Mouse (Mus musculus): ENCODE measurements around the gene Sh2d3c. TPM values are rescaled to one million over a fixed set of nuclear protein-coding genes. Genes with fewer than 3 reads are reported as not detected.

The Sh2d3c gene
- 17.0 and 17.1 TPM in 2 replicates for polyA plus RNA-seq (2016; fragmentation: Nextera tagmentation; extraction: Ambion mirVana)

DNA sequence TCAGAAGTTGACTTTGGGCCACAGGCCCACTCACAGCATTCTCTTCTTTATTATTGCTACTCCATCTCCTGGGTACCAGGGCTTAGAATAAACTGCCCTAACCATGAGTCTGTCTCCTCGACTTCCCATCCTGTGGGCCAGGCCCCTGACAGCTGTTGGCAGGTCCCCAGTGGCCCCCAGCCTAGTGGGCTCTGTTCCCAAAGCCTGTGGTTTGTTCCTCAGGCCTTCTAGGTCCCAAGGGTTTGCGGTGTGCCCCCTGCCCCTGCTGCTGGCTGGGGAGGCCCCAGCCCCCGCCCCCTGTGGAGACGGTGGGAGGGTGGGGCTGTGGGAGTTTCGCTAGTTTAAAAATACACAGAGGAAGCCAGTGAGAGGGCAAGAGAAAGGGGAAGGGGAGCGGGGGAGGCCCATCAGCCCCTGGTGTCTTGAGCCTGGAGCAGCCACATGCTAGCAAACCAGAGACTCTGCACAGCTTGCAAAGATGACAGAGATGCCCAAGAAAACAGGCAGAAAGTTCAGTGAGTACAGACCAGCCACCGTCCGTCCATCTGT, at the start of gene Sh2d3c:
Gene Sh2d3c, plus strand, starts transcription at position 375 of the 549 bp plus-strand sequence.
- no peaks in the 10 kb centered on the region for H3K27me3 ChIP-seq
- peak within 1 kb of the TSS; percentile 67 for H3K27ac ChIP-seq
- WGBS, result 56% methylated on average over 8 of the region's 8 CpGs
- H3K9me3 ChIP-seq, result no peaks in the 10 kb centered on the region
- H3K4me2 ChIP-seq, result peak within 1 kb of the TSS; percentile 31
- peaks cover 8% of the 10 kb centered on the region for H3K4me1 ChIP-seq (replicated peaks)
- H3K36me3 ChIP-seq, result no peaks in the 10 kb centered on the region
- ATAC-seq (ENCODE audit: insufficient number of reproducible peaks, insufficient read depth, low FRiP score, low TSS enrichment, low read depth), result no peak
- H3K4me3 ChIP-seq (replicated peaks), result peak within 1 kb of the TSS; percentile 12; the same call in 1 of the 2 replicates
- peak within 1 kb of the TSS; percentile 37; the same call in 1 of the 2 replicates for H3K9ac ChIP-seq (replicated peaks)

DNA sequence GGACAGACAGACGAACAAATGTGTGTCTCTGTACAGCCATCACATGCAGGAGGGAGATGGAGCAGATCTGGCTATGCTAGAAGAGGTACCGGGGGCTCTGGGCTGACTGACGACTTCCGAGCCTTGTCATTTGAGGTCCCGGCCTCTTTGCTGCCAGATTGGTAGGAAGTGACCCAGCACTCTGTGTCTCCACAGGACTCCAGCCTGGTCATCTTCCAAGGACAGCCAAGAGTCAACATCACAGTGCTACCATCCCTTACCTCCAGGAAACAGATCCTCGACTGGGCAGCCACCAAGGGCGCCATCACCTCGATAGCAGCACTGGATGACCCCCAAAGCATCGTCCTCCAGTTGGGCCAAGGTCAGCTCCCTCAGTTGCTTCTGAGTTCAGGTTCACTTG, 49.7 kb upstream of the Sh2d3c start:
- WGBS, result 86% methylated on average over 9 of the region's 9 CpGs
- H3K27me3 ChIP-seq, result no peaks in the 10 kb centered on the region

DNA sequence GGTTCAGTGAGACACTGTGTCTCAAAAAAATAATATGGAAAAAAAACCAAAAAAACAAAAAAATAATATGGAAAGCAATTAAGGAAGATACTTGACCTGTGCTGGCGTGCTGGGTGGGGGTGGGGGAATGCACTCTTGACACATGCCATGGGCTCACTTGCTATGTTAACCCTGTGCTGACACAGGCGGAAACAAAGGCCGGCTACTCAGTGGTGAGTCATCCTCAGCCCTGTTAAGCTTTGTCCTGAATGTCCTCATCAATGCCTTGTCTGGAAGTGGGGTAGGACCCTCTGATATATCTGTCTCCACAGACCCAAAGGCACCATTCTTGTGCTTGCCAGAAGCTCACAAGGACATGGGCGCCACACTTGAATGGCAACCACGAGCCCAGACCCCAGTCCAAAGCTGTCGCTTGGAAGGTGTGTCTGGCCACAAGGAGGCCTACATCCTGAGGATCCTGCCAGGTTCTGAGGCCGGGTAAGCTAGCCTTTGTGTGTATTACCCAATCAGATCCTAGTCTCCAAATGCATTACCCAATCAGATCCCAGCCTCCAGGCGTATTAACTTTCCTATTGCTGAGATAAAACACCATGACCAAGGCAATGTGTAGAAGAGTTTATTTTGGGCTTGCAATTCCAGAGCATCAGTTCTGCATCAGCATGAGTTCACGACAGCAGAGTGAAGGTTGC, 48.8 kb upstream of the Sh2d3c start:
- H3K9me3 ChIP-seq, result 0 out of 2 replicates have a peak, but pooled peaks cover 4% of the 10 kb centered on the region
- 0 out of 2 replicates have a peak, but pooled peaks cover 3% of the 10 kb centered on the region for H3K4me1 ChIP-seq (replicated peaks)
- no peak overlapping the region for H3K9ac ChIP-seq (replicated peaks)
- no peak for ATAC-seq (ENCODE audit: insufficient number of reproducible peaks, insufficient read depth, low FRiP score, low TSS enrichment, low read depth)
- no peak overlapping the region for H3K27ac ChIP-seq
- no peak overlapping the region for H3K4me2 ChIP-seq
- H3K27me3 ChIP-seq, result no peaks in the 10 kb centered on the region
- H3K36me3 ChIP-seq, result no peaks in the 10 kb centered on the region
- no peak overlapping the region for H3K4me3 ChIP-seq (replicated peaks)
- WGBS, result 78% methylated on average over 9 of the region's 9 CpGs

More for the DNA sequence above, 49.7 kb upstream of the Sh2d3c start:
- Histone ChIP-seq H3K9me3 (no peaks in the 10 kb centered on the region), H3K27ac (no peak overlapping the region), H3K9ac (replicated peaks) (no peak overlapping the region), H3K4me2 (no peak overlapping the region), H3K36me3 (no peaks in the 10 kb centered on the region), H3K4me1 (replicated peaks) (0 out of 2 replicates have a peak, but pooled peaks cover 3% of the 10 kb centered on the region), H3K4me3 (replicated peaks) (no peak overlapping the region)
- no peak for ATAC-seq (ENCODE audit: insufficient number of reproducible peaks, insufficient read depth, low FRiP score, low TSS enrichment, low read depth)

DNA sequence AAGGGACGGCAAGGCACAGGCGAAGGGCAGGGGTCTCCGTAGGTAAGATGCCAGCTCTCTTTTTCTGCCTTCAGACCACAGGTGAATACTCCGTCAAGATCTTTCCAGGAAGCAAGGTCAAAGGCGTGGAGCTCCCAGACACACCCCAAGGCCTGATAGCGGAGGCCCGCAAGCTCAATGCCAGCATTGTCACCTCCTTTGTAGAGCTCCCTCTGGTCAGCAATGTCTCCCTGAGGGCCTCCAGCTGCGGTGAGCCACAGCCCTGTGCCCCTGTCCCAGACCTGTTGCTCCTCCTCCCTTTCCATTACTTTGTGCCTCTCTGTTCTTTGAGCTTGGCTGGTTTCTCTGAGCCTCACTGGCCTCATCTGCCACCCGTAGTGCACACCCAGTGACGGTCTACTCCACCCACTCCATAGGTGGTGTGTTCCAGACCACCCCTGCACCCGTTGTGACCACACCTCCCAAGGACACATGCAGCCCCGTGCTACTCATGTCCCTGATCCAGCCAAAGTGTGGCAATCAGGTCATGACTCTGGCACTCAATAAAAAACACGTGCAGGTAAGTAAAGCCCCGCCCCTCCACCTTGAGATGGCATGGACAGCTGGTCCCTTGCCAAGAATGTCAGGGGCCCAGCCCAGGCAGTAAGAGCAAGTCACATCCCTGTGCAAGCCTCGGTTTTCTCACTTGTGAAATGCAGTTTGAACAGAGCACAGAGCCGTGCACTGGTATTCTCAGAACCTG, 47.5 kb upstream of the Sh2d3c start:
- Histone ChIP-seq H3K27me3 (no peaks in the 10 kb centered on the region), H3K4me1 (replicated peaks) (0 out of 2 replicates have a peak, but pooled peaks cover 3% of the 10 kb centered on the region), H3K9me3 (0 out of 2 replicates have a peak, but pooled peaks cover 5% of the 10 kb centered on the region), H3K36me3 (no peaks in the 10 kb centered on the region), H3K9ac (replicated peaks) (no peak overlapping the region), H3K4me2 (no peak overlapping the region), H3K4me3 (replicated peaks) (no peak overlapping the region), H3K27ac (no peak overlapping the region)
- peak; percentile 39; the same call in 1 of the 2 replicates for ATAC-seq (ENCODE audit: insufficient number of reproducible peaks, insufficient read depth, low FRiP score, low TSS enrichment, low read depth)
- 79% methylated on average over 16 of the region's 16 CpGs for WGBS

DNA sequence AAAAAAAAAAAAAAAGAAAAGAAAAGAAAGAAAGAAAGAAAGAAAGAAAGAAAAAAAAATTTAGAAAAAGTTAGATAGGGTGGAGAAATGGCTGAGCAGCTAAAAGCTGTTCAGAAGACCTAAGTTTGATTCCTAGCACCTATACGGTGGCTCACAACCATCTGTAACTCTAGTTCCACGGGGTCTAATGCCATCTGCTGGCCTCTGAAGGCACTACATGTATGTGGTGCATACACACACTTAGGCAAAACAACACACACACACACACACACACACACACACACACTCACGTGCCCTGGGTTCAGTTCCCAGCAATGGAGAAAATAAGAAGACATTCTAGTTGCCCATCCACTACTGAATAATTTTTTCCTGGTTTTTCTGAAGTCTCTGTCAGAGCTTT, 44.0 kb upstream of the Sh2d3c start:
- peaks cover under 1% of the 10 kb centered on the region; the same call in 1 of the 2 replicates for H3K36me3 ChIP-seq
- ATAC-seq (ENCODE audit: insufficient number of reproducible peaks, insufficient read depth, low FRiP score, low TSS enrichment, low read depth), result no peak

DNA sequence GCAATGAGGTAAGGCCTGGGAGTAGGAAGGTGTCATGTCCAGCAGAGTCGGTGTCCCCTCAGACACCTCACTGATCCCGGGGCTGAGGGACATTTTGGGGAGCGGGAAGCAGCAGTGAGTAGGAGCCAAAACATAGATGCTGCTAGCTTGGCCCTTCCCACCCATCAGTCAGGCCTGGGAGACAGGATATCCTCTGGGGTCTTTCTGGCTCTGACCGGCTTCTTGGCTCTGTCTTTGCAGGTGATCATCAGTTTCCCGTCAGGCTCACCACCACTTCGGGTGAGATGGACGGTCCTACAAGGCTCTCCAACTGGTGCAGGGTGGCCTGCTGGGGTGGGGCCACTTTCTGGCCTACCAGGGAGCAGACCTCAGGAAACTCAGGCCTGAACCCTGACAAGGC, 43.2 kb upstream of the Sh2d3c start:
- H3K9ac ChIP-seq (replicated peaks), result no peak overlapping the region
- H3K4me2 ChIP-seq, result no peak overlapping the region
- no peak for ATAC-seq (ENCODE audit: insufficient number of reproducible peaks, insufficient read depth, low FRiP score, low TSS enrichment, low read depth)
- no peak overlapping the region for H3K4me3 ChIP-seq (replicated peaks)
- peaks cover 8% of the 10 kb centered on the region for H3K36me3 ChIP-seq
- H3K27ac ChIP-seq, result no peak overlapping the region
- H3K27me3 ChIP-seq, result no peaks in the 10 kb centered on the region
- H3K9me3 ChIP-seq, result 0 out of 2 replicates have a peak, but pooled peaks cover 5% of the 10 kb centered on the region
- peaks cover 21% of the 10 kb centered on the region for H3K4me1 ChIP-seq (replicated peaks)
- 91% methylated on average over 7 of the region's 7 CpGs for WGBS

More for the DNA sequence above, 44.0 kb upstream of the Sh2d3c start:
- 91% methylated on average over 3 of the region's 3 CpGs for WGBS
- 0 out of 2 replicates have a peak, but pooled peaks cover 5% of the 10 kb centered on the region for H3K9me3 ChIP-seq
- H3K4me2 ChIP-seq, result no peak overlapping the region
- no peak overlapping the region for H3K4me3 ChIP-seq (replicated peaks)
- H3K9ac ChIP-seq (replicated peaks), result no peak overlapping the region
- H3K27ac ChIP-seq, result no peak overlapping the region
- no peaks in the 10 kb centered on the region for H3K27me3 ChIP-seq
- peaks cover 19% of the 10 kb centered on the region for H3K4me1 ChIP-seq (replicated peaks)

DNA sequence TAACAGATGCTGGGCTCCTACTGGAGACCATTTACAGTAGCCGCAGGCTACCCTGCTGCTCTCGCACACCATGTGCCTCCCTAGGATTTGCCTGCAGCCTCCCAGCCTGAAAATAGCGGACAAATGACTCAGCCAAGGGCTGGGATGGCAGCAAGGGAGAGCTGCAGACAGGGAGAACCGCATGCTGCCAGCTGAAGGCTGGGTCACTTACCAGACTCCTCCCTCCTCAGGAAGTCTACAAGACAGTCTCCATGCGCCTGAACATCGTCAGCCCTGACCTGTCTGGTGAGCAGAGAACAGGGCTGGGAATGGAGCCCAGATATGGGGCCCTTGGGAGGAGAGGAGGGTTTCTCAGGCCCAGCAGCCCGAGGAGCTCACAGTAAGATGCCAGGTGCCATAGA, 40.8 kb upstream of the Sh2d3c start:
- H3K4me3 ChIP-seq (replicated peaks), result no peak overlapping the region
- ATAC-seq (ENCODE audit: insufficient number of reproducible peaks, insufficient read depth, low FRiP score, low TSS enrichment, low read depth), result no peak
- H3K27me3 ChIP-seq, result no peaks in the 10 kb centered on the region
- H3K9ac ChIP-seq (replicated peaks), result peak overlapping the region; percentile 42; the same call in 1 of the 2 replicates
- H3K4me2 ChIP-seq, result no peak overlapping the region
- 28% methylated on average over 7 of the region's 7 CpGs for WGBS
- peaks cover 32% of the 10 kb centered on the region for H3K36me3 ChIP-seq
- peaks cover 18% of the 10 kb centered on the region for H3K4me1 ChIP-seq (replicated peaks)
- peak overlapping the region; percentile 75 for H3K27ac ChIP-seq
- 0 out of 2 replicates have a peak, but pooled peaks cover 5% of the 10 kb centered on the region for H3K9me3 ChIP-seq

DNA sequence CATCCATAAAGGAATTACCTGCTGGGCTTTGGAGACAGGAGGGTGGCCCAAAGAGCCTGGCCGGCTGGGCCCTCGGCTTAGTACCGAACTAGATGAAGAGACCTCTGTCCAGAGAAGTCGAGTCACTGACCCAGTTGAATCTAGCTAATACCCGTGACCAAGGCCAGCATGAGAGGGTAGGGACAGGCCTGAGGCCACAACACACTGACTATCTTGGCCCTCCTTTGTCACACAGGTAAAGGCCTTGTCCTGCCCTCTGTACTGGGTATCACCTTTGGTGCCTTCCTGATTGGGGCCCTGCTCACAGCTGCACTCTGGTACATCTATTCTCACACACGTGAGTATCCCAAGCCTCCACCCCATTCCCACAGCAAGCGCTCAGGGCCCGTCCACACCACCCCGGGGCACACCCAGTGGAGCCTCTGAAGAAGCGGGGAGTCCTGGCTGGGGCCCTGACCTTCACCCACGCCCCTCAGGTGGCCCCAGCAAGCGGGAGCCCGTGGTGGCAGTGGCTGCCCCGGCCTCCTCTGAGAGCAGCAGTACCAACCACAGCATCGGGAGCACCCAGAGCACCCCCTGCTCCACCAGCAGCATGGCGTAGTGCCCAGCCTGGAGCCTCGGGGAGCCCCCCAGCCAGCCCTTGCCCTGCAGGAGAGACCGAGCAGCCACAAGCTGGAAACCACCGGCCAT, 39.7 kb upstream of the Sh2d3c start:
- no peak overlapping the region for H3K4me2 ChIP-seq
- no peaks in the 10 kb centered on the region for H3K27me3 ChIP-seq
- peaks cover 43% of the 10 kb centered on the region for H3K36me3 ChIP-seq
- WGBS, result 90% methylated on average over 19 of the region's 19 CpGs
- ATAC-seq (ENCODE audit: insufficient number of reproducible peaks, insufficient read depth, low FRiP score, low TSS enrichment, low read depth), result no peak
- 0 out of 2 replicates have a peak overlapping the region, but pooled peaks have one; percentile 24 for H3K27ac ChIP-seq
- 0 out of 2 replicates have a peak, but pooled peaks cover 5% of the 10 kb centered on the region for H3K9me3 ChIP-seq
- peaks cover 18% of the 10 kb centered on the region for H3K4me1 ChIP-seq (replicated peaks)
- no peak overlapping the region for H3K4me3 ChIP-seq (replicated peaks)
- 0 out of 2 replicates have a peak overlapping the region, but pooled peaks have one; percentile 18 for H3K9ac ChIP-seq (replicated peaks)

GRCm38 (mm10) chr2:32681754-32682153, 39.1 kb upstream of the Sh2d3c start:
- Histone ChIP-seq H3K9me3 (0 out of 2 replicates have a peak, but pooled peaks cover 5% of the 10 kb centered on the region), H3K9ac (replicated peaks) (no peak overlapping the region), H3K27me3 (no peaks in the 10 kb centered on the region), H3K4me3 (replicated peaks) (no peak overlapping the region), H3K36me3 (peaks cover 49% of the 10 kb centered on the region), H3K4me2 (no peak overlapping the region), H3K4me1 (replicated peaks) (peaks cover 18% of the 10 kb centered on the region), H3K27ac (peak overlapping the region; percentile 24)
- peak; percentile 24; the same call in 1 of the 2 replicates for ATAC-seq (ENCODE audit: insufficient number of reproducible peaks, insufficient read depth, low FRiP score, low TSS enrichment, low read depth)
- 59% methylated on average over 6 of the region's 6 CpGs for WGBS

- Histone ChIP-seq H3K9me3 (no peaks in the 10 kb centered on the region), H3K36me3 (peaks cover 60% of the 10 kb centered on the region), H3K4me1 (replicated peaks) (peaks cover 18% of the 10 kb centered on the region), H3K27me3 (no peaks in the 10 kb centered on the region), H3K4me3 (replicated peaks) (no peak overlapping the region), H3K4me2 (no peak overlapping the region), H3K27ac (peak overlapping the region; percentile 24; the same call in 1 of the 2 replicates), H3K9ac (replicated peaks) (no peak overlapping the region)
- WGBS, result 79% methylated on average over 14 of the region's 14 CpGs
- ATAC-seq (ENCODE audit: insufficient number of reproducible peaks, insufficient read depth, low FRiP score, low TSS enrichment, low read depth), result no peak
Measured at GRCm38 (mm10) chr2:32682721-32683417, 38.0 kb upstream of the Sh2d3c start.

Measured in limb, embryonic 12.5 days (tissue).